Mouse (Mus musculus): ENCODE measurements around the gene Smad1. TPM values are rescaled to one million over a fixed set of nuclear protein-coding genes. Genes with fewer than 3 reads are reported as not detected.
A peak's percentile ranks its signal among the peaks of the same experiment; 100 is the strongest.

Smad1 gene
- polyA plus RNA-seq, 1 experiment from 2014 or later = 59.4 TPM

DNA sequence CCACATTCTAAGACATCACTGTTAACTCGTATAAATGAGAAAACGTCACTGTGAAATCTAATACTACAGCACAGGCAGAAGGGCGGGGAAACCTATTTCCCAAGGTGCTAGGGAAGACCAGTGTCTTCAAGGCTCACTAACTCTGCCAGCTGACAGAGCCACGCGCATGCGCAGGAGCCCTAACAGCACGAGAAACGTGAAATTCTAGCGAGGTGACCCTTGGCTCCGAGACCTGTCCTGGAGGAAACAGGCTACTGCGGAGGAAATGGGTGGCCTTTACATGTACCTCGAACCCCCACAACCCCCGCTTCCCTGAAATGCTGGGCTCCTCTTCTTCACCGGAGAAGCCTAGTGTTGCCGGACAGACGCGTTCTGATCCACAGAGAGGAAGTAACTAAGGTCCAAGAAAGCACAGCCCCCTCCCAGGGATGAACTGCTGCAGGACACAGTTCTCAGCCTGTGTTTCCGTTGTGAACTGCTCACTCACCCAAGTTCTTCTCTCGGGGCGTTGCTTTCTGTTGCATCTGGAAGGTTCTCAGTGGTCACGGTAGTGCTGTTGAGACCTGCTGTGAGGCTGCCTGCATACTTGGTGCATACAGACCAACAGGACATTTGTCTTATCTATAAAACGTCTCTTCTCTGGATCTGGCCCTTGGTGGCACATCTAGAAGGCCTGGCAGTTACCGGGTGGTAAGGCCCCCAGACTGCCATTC lies 10.1 kb downstream of the Smad1 start:
- H3K27me3 ChIP-seq (replicated peaks; ENCODE audit: control insufficient read depth, insufficient read depth, low read length) = no peaks in the 10 kb centered on the region
- peaks cover 28% of the 10 kb centered on the region for H3K4me1 ChIP-seq (ENCODE audit: control insufficient read depth, insufficient read depth, low read length)
- no peaks in the 10 kb centered on the region for H3K9me3 ChIP-seq (ENCODE audit: control insufficient read depth, low read length)
- no peak overlapping the region for H3K9ac ChIP-seq (ENCODE audit: low read depth, low read length)
- peak overlapping the region; percentile 25; the same call in 1 of the 2 replicates for H3K27ac ChIP-seq (replicated peaks; ENCODE audit: low read depth, low read length)
- DNase-seq (ENCODE audit: low spot score) (no peak), ATAC-seq (ENCODE audit: low read depth) (no peak)
- 66% methylated on average over 21 of the region's 23 CpGs for WGBS
- peaks cover 5% of the 10 kb centered on the region; the same call in 1 of the 2 replicates for H3K36me3 ChIP-seq (ENCODE audit: control insufficient read depth, insufficient read depth, low read length)
- H3K4me3 ChIP-seq (ENCODE audit: low read depth, low read length) = no peak overlapping the region
- peak overlapping the region; percentile 19 for H3K4me2 ChIP-seq (ENCODE audit: low read depth, low read length)

DNA sequence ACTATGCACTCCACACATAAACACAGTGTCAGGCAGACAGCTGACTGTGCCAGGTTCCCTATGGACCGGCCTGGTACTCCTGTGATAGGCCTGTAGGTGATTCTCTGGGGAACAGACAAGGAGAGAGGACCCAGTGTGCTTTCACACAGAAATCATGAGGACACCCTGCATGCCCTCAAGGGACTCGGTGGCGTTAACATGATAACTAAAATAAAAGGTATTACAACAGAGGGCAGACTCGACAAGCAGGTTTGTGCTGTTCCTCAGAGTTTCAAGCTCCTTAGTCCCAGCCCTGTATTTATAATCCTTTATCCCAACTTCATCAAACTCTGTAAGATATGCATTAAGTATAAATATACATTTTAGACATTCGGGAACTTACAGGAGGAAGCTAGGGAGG lies 12.5 kb downstream of the Smad1 start:
- Histone ChIP-seq H3K9me3 (ENCODE audit: control insufficient read depth, low read length) (no peaks in the 10 kb centered on the region), H3K4me1 (ENCODE audit: control insufficient read depth, insufficient read depth, low read length) (peaks cover 39% of the 10 kb centered on the region), H3K4me2 (ENCODE audit: low read depth, low read length) (no peak overlapping the region), H3K36me3 (ENCODE audit: control insufficient read depth, insufficient read depth, low read length) (peaks cover 5% of the 10 kb centered on the region; the same call in 1 of the 2 replicates), H3K27ac (replicated peaks; ENCODE audit: low read depth, low read length) (no peak overlapping the region), H3K9ac (ENCODE audit: low read depth, low read length) (no peak overlapping the region), H3K4me3 (ENCODE audit: low read depth, low read length) (no peak overlapping the region), H3K27me3 (replicated peaks; ENCODE audit: control insufficient read depth, insufficient read depth, low read length) (no peaks in the 10 kb centered on the region)
- peak; percentile 18; the same call in 1 of the 2 replicates for ATAC-seq (ENCODE audit: low read depth)
- peak; percentile 78 for DNase-seq (ENCODE audit: low spot score)
- WGBS = 80% methylated on average over 5 of the region's 5 CpGs

DNA sequence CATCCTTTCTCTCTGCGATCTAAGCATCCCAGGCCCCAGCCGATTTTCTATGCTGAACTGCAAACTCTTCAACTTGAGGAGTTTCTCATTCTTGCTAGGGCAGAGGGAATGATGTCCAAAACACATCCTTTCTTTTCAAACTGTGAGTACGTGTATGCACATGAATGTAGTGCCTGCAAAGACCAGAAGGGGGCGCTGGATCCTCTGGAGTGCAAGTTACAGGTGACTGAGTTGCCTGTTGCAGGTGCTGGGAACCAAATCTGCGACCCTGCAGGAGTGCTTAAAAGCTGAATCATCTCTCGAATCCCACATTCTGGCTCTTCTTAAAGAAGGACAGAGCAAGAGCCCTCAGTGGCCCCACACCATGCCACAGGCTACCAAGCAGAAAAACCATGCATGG lies 13.0 kb downstream of the Smad1 start:
- DNase-seq (ENCODE audit: low spot score) = no peak
- ATAC-seq (ENCODE audit: low read depth) = no peak
- Histone ChIP-seq H3K27me3 (replicated peaks; ENCODE audit: control insufficient read depth, insufficient read depth, low read length) (no peaks in the 10 kb centered on the region), H3K4me3 (ENCODE audit: low read depth, low read length) (no peak overlapping the region), H3K9me3 (ENCODE audit: control insufficient read depth, low read length) (no peaks in the 10 kb centered on the region), H3K9ac (ENCODE audit: low read depth, low read length) (no peak overlapping the region), H3K4me1 (ENCODE audit: control insufficient read depth, insufficient read depth, low read length) (peaks cover 42% of the 10 kb centered on the region), H3K4me2 (ENCODE audit: low read depth, low read length) (no peak overlapping the region), H3K27ac (replicated peaks; ENCODE audit: low read depth, low read length) (no peak overlapping the region), H3K36me3 (ENCODE audit: control insufficient read depth, insufficient read depth, low read length) (peaks cover 5% of the 10 kb centered on the region; the same call in 1 of the 2 replicates)
- 75% methylated on average over 6 of the region's 6 CpGs for WGBS

DNA sequence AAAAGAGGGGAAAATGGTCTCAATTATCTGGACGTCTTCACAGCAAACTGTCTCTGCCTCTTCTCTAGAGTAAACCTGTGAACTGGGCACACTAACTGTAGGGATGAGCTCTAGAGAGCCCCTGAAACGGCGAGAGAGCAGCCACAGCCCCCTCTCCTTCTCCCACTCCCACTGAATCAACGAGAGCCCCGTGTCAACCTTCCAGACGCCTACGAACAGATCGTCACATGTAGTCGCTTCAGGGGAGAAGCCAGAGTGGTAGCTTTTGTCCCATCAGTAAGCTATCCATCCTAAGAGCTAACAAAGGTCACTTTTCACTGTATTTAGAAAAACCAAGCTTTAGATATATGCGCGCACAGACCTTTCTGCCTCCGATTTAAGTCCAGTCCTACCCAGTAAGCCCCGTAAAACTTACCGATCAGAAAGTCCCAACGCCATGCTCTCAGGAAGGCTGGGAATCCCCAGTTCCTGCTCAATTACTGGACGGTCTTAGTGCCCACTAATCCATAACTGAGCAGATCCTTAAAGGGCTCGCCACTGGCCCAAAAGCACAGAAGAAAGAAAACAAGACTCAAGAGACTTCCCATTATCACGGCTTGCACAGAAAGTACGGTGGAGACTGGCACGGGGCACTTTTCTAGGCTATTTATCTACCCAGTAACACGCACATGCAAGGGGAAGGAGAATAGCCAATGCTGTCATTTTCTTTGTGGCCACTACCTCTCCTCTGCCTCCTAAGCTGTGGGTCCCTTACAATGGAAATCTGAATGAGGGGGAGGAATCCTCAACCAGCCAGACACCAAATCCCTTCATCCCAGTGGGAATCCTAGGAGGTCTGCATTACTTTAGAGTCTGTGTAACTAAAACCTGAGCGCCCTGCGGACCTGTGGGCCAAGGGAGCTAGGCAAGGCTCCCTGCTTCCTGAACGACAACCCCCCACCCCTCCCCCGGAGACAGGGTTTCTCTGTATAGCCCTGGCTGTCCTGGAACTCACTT lies 14.7 kb downstream of the Smad1 start:
- no peak overlapping the region for H3K27ac ChIP-seq (replicated peaks; ENCODE audit: low read depth, low read length)
- H3K9ac ChIP-seq (ENCODE audit: low read depth, low read length) = no peak overlapping the region

GRCm38 (mm10) chr8:79382857-79383262 lies 16.5 kb downstream of the Smad1 start:
- H3K36me3 ChIP-seq (ENCODE audit: control insufficient read depth, insufficient read depth, low read length) = no peaks in the 10 kb centered on the region
- H3K4me2 ChIP-seq (ENCODE audit: low read depth, low read length) = peak overlapping the region; percentile 20; the same call in 1 of the 2 replicates
- H3K4me1 ChIP-seq (ENCODE audit: control insufficient read depth, insufficient read depth, low read length) = peaks cover 45% of the 10 kb centered on the region
- no peaks in the 10 kb centered on the region for H3K9me3 ChIP-seq (ENCODE audit: control insufficient read depth, low read length)
- DNase-seq (ENCODE audit: low spot score) (no peak), ATAC-seq (ENCODE audit: low read depth) (no peak)
- H3K9ac ChIP-seq (ENCODE audit: low read depth, low read length) = no peak overlapping the region
- H3K27me3 ChIP-seq (replicated peaks; ENCODE audit: control insufficient read depth, insufficient read depth, low read length) = no peaks in the 10 kb centered on the region
- H3K4me3 ChIP-seq (ENCODE audit: low read depth, low read length) = no peak overlapping the region
- H3K27ac ChIP-seq (replicated peaks; ENCODE audit: low read depth, low read length) = peak overlapping the region; percentile 49
- 19% methylated on average over 8 of the region's 8 CpGs for WGBS

More for the DNA sequence above, 14.7 kb downstream of the Smad1 start:
- H3K4me3 ChIP-seq (ENCODE audit: low read depth, low read length) = peak overlapping the region; percentile 13
- H3K4me1 ChIP-seq (ENCODE audit: control insufficient read depth, insufficient read depth, low read length) = peaks cover 50% of the 10 kb centered on the region
- H3K36me3 ChIP-seq (ENCODE audit: control insufficient read depth, insufficient read depth, low read length) = peaks cover 4% of the 10 kb centered on the region; the same call in 1 of the 2 replicates
- H3K27me3 ChIP-seq (replicated peaks; ENCODE audit: control insufficient read depth, insufficient read depth, low read length) = no peaks in the 10 kb centered on the region
- H3K9me3 ChIP-seq (ENCODE audit: control insufficient read depth, low read length) = no peaks in the 10 kb centered on the region
- WGBS = 28% methylated on average over 25 of the region's 25 CpGs
- H3K4me2 ChIP-seq (ENCODE audit: low read depth, low read length) = peak overlapping the region; percentile 34
- DNase-seq (ENCODE audit: low spot score) (no peak), ATAC-seq (ENCODE audit: low read depth) (no peak)

DNA sequence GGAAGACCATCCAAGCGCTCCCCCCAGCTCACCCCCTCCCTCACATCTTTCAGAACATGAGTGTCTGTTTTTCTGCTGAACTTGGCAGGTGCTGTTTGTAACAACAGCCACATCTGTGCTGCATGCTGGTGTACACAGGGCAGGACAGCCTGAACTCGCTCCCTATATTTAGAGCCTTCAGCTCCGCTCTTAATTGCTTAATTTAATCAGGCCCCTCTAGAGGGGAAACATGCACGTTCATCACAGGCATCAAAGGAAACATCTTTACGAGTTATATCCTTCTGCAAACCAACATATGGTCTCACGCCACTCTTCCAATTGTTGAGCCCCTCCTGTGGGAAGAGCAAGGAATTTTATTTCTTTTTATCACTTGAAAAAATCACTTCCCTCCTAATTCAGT lies 17.5 kb downstream of the Smad1 start:
- ATAC-seq (ENCODE audit: low read depth) (peak; percentile 88), DNase-seq (ENCODE audit: low spot score) (peak; percentile 87)
- H3K27me3 ChIP-seq (replicated peaks; ENCODE audit: control insufficient read depth, insufficient read depth, low read length) = no peaks in the 10 kb centered on the region
- H3K4me1 ChIP-seq (ENCODE audit: control insufficient read depth, insufficient read depth, low read length) = peaks cover 45% of the 10 kb centered on the region
- H3K4me2 ChIP-seq (ENCODE audit: low read depth, low read length) = no peak overlapping the region
- WGBS = 25% methylated on average over 6 of the region's 6 CpGs
- peaks cover 4% of the 10 kb centered on the region; the same call in 1 of the 2 replicates for H3K36me3 ChIP-seq (ENCODE audit: control insufficient read depth, insufficient read depth, low read length)
- H3K9me3 ChIP-seq (ENCODE audit: control insufficient read depth, low read length) = no peaks in the 10 kb centered on the region
- no peak overlapping the region for H3K9ac ChIP-seq (ENCODE audit: low read depth, low read length)
- H3K4me3 ChIP-seq (ENCODE audit: low read depth, low read length) = no peak overlapping the region
- H3K27ac ChIP-seq (replicated peaks; ENCODE audit: low read depth, low read length) = 0 out of 2 replicates have a peak overlapping the region, but pooled peaks have one; percentile 49

GRCm38 (mm10) chr8:79380386-79380785 lies 18.9 kb downstream of the Smad1 start:
- DNase-seq (ENCODE audit: low spot score) (no peak), ATAC-seq (ENCODE audit: low read depth) (no peak)
- Histone ChIP-seq H3K9me3 (ENCODE audit: control insufficient read depth, low read length) (no peaks in the 10 kb centered on the region), H3K36me3 (ENCODE audit: control insufficient read depth, insufficient read depth, low read length) (peaks cover 7% of the 10 kb centered on the region; the same call in 1 of the 2 replicates), H3K27ac (replicated peaks; ENCODE audit: low read depth, low read length) (no peak overlapping the region), H3K4me3 (ENCODE audit: low read depth, low read length) (no peak overlapping the region), H3K9ac (ENCODE audit: low read depth, low read length) (no peak overlapping the region), H3K4me2 (ENCODE audit: low read depth, low read length) (no peak overlapping the region), H3K4me1 (ENCODE audit: control insufficient read depth, insufficient read depth, low read length) (peaks cover 37% of the 10 kb centered on the region), H3K27me3 (replicated peaks; ENCODE audit: control insufficient read depth, insufficient read depth, low read length) (no peaks in the 10 kb centered on the region)
- 80% methylated on average over 1 of the region's 1 CpGs for WGBS

DNA sequence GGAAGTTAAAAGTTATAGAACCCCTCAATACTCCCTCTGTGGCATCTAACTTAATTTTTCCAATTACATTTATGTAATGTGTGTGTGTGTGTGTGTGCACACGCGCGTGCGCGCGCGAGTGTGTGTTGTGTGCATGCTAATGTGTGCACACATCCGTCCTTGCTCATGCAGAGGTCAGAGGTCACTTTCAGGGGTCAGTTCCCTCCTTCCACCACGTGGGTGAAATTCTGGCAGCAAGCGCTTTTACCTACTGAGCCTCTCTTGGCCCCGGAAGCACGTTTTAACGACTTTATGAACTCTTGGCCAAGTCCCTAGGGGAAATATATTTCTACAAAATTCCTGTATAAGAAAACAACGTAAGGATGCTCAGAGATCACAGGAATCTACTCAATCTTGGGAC lies 19.3 kb downstream of the Smad1 start:
- Histone ChIP-seq H3K4me1 (ENCODE audit: control insufficient read depth, insufficient read depth, low read length) (peaks cover 36% of the 10 kb centered on the region), H3K27ac (replicated peaks; ENCODE audit: low read depth, low read length) (no peak overlapping the region), H3K9me3 (ENCODE audit: control insufficient read depth, low read length) (no peaks in the 10 kb centered on the region), H3K4me2 (ENCODE audit: low read depth, low read length) (no peak overlapping the region), H3K36me3 (ENCODE audit: control insufficient read depth, insufficient read depth, low read length) (peaks cover 7% of the 10 kb centered on the region; the same call in 1 of the 2 replicates), H3K9ac (ENCODE audit: low read depth, low read length) (no peak overlapping the region), H3K4me3 (ENCODE audit: low read depth, low read length) (no peak overlapping the region), H3K27me3 (replicated peaks; ENCODE audit: control insufficient read depth, insufficient read depth, low read length) (no peaks in the 10 kb centered on the region)
- DNase-seq (ENCODE audit: low spot score) (no peak), ATAC-seq (ENCODE audit: low read depth) (no peak)
- 66% methylated on average over 14 of the region's 14 CpGs for WGBS
